Mouse (Mus musculus) fibroblast of lung, adult 2 months (primary cell): ENCODE data around the gene Gm8374.
"Not testable (repeated sequence)": the region's sequence is repeated elsewhere in the genome, so short reads cannot be mapped to it uniquely, and the experiment has no call there.

Experiments
- DNase-seq: peaks from one replicate; pipeline ENCODE4 v3.0.0-alpha.2; 2011; ENCODE audit warnings: low read depth

Gm8374 gene

GRCm38 (mm10) chr14:7365034-7365433 lies at the start of gene Gm8374:
Gene Gm8374 (minus strand): TSS chr14:7365134.
- not testable (repeated sequence) for DNase-seq

GRCm38 (mm10) chr14:7332295-7332694 lies 32.6 kb downstream of the Gm8374 start, which contains the start of gene Gm5797:
Gene Gm5797 (minus strand): TSS chr14:7332395.
- DNase-seq, result not testable (repeated sequence)

GRCm38 (mm10) chr14:7315093-7315492 lies 49.8 kb downstream of the Gm8374 start:
- DNase-seq, result not testable (repeated sequence)

- DNase-seq, result not testable (repeated sequence)
Observed at GRCm38 (mm10) chr14:7314661-7315060, 50.3 kb downstream of the Gm8374 start, which contains the start of gene Gm3739. Gene Gm3739 (minus strand): TSS chr14:7315049.
